Mouse (Mus musculus): ENCODE data around the gene Gabpb1. TPM values are rescaled to one million over a fixed set of nuclear protein-coding genes. Genes with fewer than 3 reads are reported as not detected.

Gabpb1 gene
- polyA plus RNA-seq, 1 experiment = 72.3 TPM

DNA sequence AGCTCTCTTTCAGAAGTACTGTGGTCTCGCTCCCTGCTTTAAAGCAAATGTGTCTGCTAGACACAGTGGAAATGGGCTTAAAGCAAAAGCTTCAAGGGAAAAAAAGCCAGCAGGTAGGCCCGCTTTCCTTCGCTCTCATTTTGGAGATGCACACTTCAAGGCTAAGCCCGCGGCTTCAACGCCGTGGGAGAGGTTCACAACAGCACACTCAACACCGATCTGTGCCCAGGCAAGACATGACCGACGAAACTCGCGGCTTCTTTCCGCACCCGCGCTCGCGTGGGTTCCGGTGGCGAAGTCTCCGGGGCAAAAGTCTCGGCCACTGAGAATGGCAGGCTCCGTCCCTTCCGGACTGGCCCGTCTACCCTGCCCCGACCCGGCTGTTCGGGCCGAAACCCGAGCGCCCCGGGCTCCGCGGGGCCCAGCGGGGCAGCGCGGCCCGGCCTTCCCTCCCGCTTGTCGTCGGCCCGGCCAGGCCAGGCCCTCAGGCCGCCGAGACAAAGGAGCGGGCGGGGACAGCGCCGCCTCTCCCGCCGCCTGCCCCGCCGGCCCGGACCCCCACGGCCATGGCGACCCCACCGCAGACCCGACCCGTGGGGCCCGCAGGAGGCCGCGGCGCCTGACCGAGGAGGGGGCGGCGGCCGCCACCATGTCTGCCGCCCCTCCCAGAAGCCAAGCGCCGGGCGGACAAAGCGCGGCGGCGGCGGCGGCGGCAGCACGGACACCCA is 1.5 kb downstream of the Gabpb1 start:
- TF ChIP-seq CTCF (IDR thresholded peaks at IDR 0.05; ENCODE audit: low read depth, low read length) = no peak
- Histone ChIP-seq H3K4me3 (ENCODE audit: low read depth, low read length) (peak overlapping the region; percentile 74), H3K9me3 (replicated peaks; ENCODE audit: control insufficient read depth, insufficient read depth, low read length, poor library complexity, severe bottlenecking) (no peaks in the 10 kb centered on the region), H3K27me3 (ENCODE audit: control insufficient read depth, insufficient read depth, low read length, poor library complexity, severe bottlenecking) (no peaks in the 10 kb centered on the region), H3K9ac (ENCODE audit: low read depth, poor library complexity, severe bottlenecking) (peak overlapping the region; percentile 98), H3K27ac (ENCODE audit: insufficient read depth, low read length) (peak overlapping the region; percentile 89), H3K36me3 (ENCODE audit: control insufficient read depth, insufficient read depth, low read length, poor library complexity, severe bottlenecking) (no peaks in the 10 kb centered on the region; the same call in 1 of the 2 replicates), H3K4me1 (ENCODE audit: control insufficient read depth, insufficient read depth, low read length) (peaks cover 2% of the 10 kb centered on the region)

DNA sequence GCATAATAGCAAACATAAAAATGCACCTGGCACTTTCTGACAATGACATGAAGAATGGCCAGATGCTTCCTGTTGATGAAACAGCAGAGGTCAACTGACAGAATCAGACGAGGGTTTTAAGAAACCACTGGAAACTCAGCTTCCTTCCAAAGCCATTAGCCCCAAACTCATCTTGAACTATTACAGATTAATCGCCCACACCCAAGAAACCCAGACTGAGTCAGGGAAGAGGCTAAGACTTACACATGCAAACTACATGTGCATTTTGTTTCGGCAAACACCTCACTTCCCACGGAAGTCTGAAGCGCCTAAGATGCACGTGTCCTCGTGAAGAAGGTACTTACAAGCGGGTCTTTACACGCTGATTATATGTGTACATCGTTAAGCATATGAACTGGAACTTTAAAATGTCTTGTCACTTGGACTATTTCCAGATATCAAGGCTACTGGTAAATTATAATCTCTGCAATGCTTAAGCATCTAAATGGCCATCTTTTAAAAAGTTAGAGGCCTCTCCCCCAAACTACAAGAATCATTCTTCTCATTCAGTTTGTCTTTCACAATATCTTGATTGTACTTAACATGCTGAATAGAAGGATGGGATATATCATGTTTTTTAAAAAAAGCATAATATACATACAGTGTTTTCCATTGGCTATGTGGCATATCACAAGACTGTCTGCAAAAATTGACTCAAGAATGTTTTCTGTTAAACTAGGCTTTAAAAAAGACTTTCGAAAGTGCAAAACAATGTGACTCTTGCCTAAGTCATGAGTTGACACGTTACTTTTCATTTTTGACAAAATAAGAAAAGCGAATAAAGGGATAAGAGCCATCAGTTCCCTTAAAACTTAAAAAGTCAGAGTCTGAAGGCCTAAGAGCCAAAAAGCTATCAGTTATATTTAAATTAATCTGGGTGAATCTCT is 2.6 kb downstream of the Gabpb1 start:
- H3K27me3 ChIP-seq (ENCODE audit: control insufficient read depth, insufficient read depth, low read length, poor library complexity, severe bottlenecking) = no peaks in the 10 kb centered on the region
- no peaks in the 10 kb centered on the region; the same call in 1 of the 2 replicates for H3K36me3 ChIP-seq (ENCODE audit: control insufficient read depth, insufficient read depth, low read length, poor library complexity, severe bottlenecking)
- no peaks in the 10 kb centered on the region for H3K9me3 ChIP-seq (replicated peaks; ENCODE audit: control insufficient read depth, insufficient read depth, low read length, poor library complexity, severe bottlenecking)
- TF ChIP-seq CTCF (IDR thresholded peaks at IDR 0.05; ENCODE audit: low read depth, low read length) (no peak), POLR2A (IDR thresholded peaks at IDR 0.05; ENCODE audit: insufficient read depth, low read length) (no peak)
- peak overlapping the region; percentile 54 for H3K4me3 ChIP-seq (ENCODE audit: low read depth, low read length)
- peak overlapping the region; percentile 98 for H3K9ac ChIP-seq (ENCODE audit: low read depth, poor library complexity, severe bottlenecking)
- H3K27ac ChIP-seq (ENCODE audit: insufficient read depth, low read length) = peak overlapping the region; percentile 89
- peaks cover 2% of the 10 kb centered on the region for H3K4me1 ChIP-seq (ENCODE audit: control insufficient read depth, insufficient read depth, low read length)

DNA sequence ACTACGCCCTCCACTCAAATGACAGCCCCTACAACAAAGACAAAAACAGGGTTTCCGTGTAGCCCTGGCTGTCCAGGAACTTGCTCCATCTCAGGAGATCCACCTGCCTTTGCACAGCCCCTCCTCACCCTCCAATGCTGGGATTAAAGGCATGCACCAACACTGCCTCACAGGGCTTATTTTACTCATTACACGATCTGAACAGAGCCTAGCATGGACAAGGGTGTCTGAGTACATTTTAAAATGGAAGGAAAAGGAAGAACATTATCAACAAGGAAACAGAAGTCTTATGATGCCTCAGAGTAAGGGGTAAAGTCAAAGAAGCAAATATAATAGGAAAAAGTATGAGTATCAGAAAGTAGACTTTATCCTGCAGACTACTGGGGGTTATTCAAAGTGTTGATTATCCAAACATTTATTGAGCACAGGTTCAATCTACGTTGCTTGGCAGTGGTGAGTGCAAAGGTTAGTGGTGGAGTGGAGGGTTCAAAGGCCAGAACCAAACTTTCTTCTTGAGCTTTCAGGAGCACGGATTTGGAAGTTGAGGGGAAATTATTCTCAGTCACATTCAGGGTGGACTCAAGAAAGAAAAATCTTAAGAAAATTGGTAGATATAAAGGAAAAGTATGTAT is 7.4 kb downstream of the Gabpb1 start:
- H3K4me3 ChIP-seq (ENCODE audit: low read depth, low read length) = no peak overlapping the region
- H3K27ac ChIP-seq (ENCODE audit: insufficient read depth, low read length) = no peak overlapping the region
- TF ChIP-seq POLR2A (IDR thresholded peaks at IDR 0.05; ENCODE audit: insufficient read depth, low read length) (no peak), CTCF (IDR thresholded peaks at IDR 0.05; ENCODE audit: low read depth, low read length) (no peak)
- H3K36me3 ChIP-seq (ENCODE audit: control insufficient read depth, insufficient read depth, low read length, poor library complexity, severe bottlenecking) = peaks cover 2% of the 10 kb centered on the region; the same call in 1 of the 2 replicates
- H3K27me3 ChIP-seq (ENCODE audit: control insufficient read depth, insufficient read depth, low read length, poor library complexity, severe bottlenecking) = no peaks in the 10 kb centered on the region
- no peak overlapping the region for H3K9ac ChIP-seq (ENCODE audit: low read depth, poor library complexity, severe bottlenecking)
- H3K9me3 ChIP-seq (replicated peaks; ENCODE audit: control insufficient read depth, insufficient read depth, low read length, poor library complexity, severe bottlenecking) = no peaks in the 10 kb centered on the region
- H3K4me1 ChIP-seq (ENCODE audit: control insufficient read depth, insufficient read depth, low read length) = no peaks in the 10 kb centered on the region

DNA sequence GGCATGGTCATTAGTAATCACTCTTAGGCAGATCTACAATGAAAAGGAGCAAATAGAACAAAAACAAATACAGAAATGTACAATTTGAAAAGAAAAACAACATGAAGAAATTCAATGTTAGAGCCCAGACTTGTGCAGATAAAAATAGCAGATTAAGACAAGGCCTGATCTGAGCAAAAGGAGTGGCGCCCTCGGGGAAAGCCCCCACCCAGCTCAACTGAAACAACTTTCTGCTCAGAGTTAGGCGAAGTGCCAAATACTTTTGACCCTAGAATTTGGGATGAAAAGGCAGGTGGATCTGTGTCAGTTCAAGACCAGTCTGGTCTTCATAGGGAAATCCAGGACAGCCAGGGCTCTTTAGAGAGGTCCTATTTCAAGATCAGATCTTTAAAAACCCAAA is 10.2 kb downstream of the Gabpb1 start:
- H3K9me3 ChIP-seq (replicated peaks; ENCODE audit: control insufficient read depth, insufficient read depth, low read length, poor library complexity, severe bottlenecking) = no peaks in the 10 kb centered on the region
- H3K27ac ChIP-seq (ENCODE audit: insufficient read depth, low read length) = no peak overlapping the region
- 0 out of 2 replicates have a peak, but pooled peaks cover 2% of the 10 kb centered on the region for H3K36me3 ChIP-seq (ENCODE audit: control insufficient read depth, insufficient read depth, low read length, poor library complexity, severe bottlenecking)
- no peaks in the 10 kb centered on the region for H3K27me3 ChIP-seq (ENCODE audit: control insufficient read depth, insufficient read depth, low read length, poor library complexity, severe bottlenecking)
- no peak for TF ChIP-seq EP300 (IDR thresholded peaks at IDR 0.05; ENCODE audit: insufficient read depth, low read depth, low read length)
- TF ChIP-seq CTCF (IDR thresholded peaks at IDR 0.05; ENCODE audit: low read depth, low read length) = no peak
- no peak for TF ChIP-seq POLR2A (IDR thresholded peaks at IDR 0.05; ENCODE audit: insufficient read depth, low read length)
- no peaks in the 10 kb centered on the region for H3K4me1 ChIP-seq (ENCODE audit: control insufficient read depth, insufficient read depth, low read length)
- H3K4me3 ChIP-seq (ENCODE audit: low read depth, low read length) = no peak overlapping the region
- no peak overlapping the region for H3K9ac ChIP-seq (ENCODE audit: low read depth, poor library complexity, severe bottlenecking)

DNA sequence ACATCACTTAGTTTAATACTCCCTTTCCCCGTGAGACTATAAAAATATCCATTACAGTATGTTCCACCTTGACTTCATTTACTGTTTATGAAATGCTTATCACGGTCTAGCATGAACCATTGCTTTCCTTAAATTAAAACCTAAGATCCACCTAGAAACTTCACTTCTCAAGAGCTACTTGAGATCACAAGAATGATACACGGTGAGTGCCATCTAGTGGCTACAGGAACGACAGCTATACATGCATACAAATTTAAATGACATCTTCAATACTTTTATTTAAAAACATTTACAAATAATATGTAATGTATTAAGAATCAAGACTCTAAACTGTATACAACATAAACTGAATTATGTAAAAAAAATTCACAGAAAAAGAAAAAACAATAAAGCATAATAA is 12.7 kb downstream of the Gabpb1 start:
- H3K27ac ChIP-seq (ENCODE audit: insufficient read depth, low read length) = no peak overlapping the region
- TF ChIP-seq POLR2A (IDR thresholded peaks at IDR 0.05; ENCODE audit: insufficient read depth, low read length) (no peak), EP300 (IDR thresholded peaks at IDR 0.05; ENCODE audit: insufficient read depth, low read depth, low read length) (no peak), CTCF (IDR thresholded peaks at IDR 0.05; ENCODE audit: low read depth, low read length) (no peak)
- H3K27me3 ChIP-seq (ENCODE audit: control insufficient read depth, insufficient read depth, low read length, poor library complexity, severe bottlenecking) = no peaks in the 10 kb centered on the region

More for the DNA sequence above, 12.7 kb downstream of the Gabpb1 start:
- H3K4me3 ChIP-seq (ENCODE audit: low read depth, low read length) = no peak overlapping the region
- no peaks in the 10 kb centered on the region for H3K4me1 ChIP-seq (ENCODE audit: control insufficient read depth, insufficient read depth, low read length)
- H3K9ac ChIP-seq (ENCODE audit: low read depth, poor library complexity, severe bottlenecking) = no peak overlapping the region
- no peaks in the 10 kb centered on the region for H3K9me3 ChIP-seq (replicated peaks; ENCODE audit: control insufficient read depth, insufficient read depth, low read length, poor library complexity, severe bottlenecking)
- H3K36me3 ChIP-seq (ENCODE audit: control insufficient read depth, insufficient read depth, low read length, poor library complexity, severe bottlenecking) = 0 out of 2 replicates have a peak, but pooled peaks cover 2% of the 10 kb centered on the region

All from ES-Bruce4 (cell line).